Mouse (Mus musculus) liver, postnatal 0 days (tissue): ENCODE results near the gene Nkpd1. TPM values are rescaled to one million over a fixed set of nuclear protein-coding genes. Genes with fewer than 3 reads are reported as not detected.
"Not testable (repeated sequence)": the region's sequence is repeated elsewhere in the genome, so short reads cannot be mapped to it uniquely, and the experiment has no call there.

ENCODE experiments used
- ATAC-seq: fragments of 200-750 bp; cut with Nextera tagmentation; 2 replicates; pipeline ENCODE4 v1.8.0; 2017; ENCODE audit warnings: mild to moderate bottlenecking, moderate library complexity
- DNase-seq: peaks from one replicate; pipeline ENCODE4 v3.0.0-alpha.2; 2016
- H3K27ac ChIP-seq: fragments of 300-500 bp; sonication (generic); 2 replicates; pipeline ENCODE4 v1.5.1; 2014; ENCODE audit warnings: antibody characterized with exemption, moderate library complexity, mild to moderate bottlenecking, low read depth
- H3K27me3 ChIP-seq: fragments of 300-500 bp; sonication (generic); 2 replicates; pipeline ENCODE4 v1.6.1; 2014; ENCODE audit warnings: low read length, control low read depth, mixed read lengths; ENCODE audit not compliant: insufficient read depth
- H3K36me3 ChIP-seq: fragments of 300-500 bp; sonication (generic); replicated peaks from 2 replicates; pipeline ENCODE4 v1.6.1; 2014; ENCODE audit warnings: mild to moderate bottlenecking, control low read depth, low read length, moderate library complexity, mixed read lengths; ENCODE audit not compliant: insufficient read depth
- H3K4me1 ChIP-seq: fragments of 300-500 bp; sonication (generic); 2 replicates; pipeline ENCODE4 v1.6.1; 2014; ENCODE audit warnings: antibody characterized with exemption, mild to moderate bottlenecking, control low read depth; ENCODE audit not compliant: insufficient read depth
- H3K4me2 ChIP-seq: fragments of 300-500 bp; sonication (generic); 2 replicates; pipeline ENCODE4 v1.6.1; 2014; ENCODE audit warnings: low read depth, mild to moderate bottlenecking, low read length, moderate library complexity, mixed read lengths
- H3K4me3 ChIP-seq: fragments of 300-500 bp; sonication (generic); 2 replicates; pipeline ENCODE4 v1.5.1; 2014; ENCODE audit warnings: low read depth, low read length
- H3K9ac ChIP-seq: fragments of 300-500 bp; sonication (generic); replicated peaks from 2 replicates; pipeline ENCODE4 v1.6.1; 2014; ENCODE audit warnings: mild to moderate bottlenecking, moderate library complexity
- H3K9me3 ChIP-seq: fragments of 300-500 bp; sonication (generic); 2 replicates; pipeline ENCODE4 v1.6.1; 2016; ENCODE audit warnings: mild to moderate bottlenecking, control low read depth, low read length, mixed read lengths
- CTCF ChIP-seq: sonication (generic); IDR thresholded peaks from 2 replicates; pipeline ENCODE4 v1.5.1; 2016; ENCODE audit warnings: antibody characterized with exemption, low read depth
- EP300 ChIP-seq: IDR thresholded peaks from 2 replicates; pipeline ENCODE4 v1.6.1; 2016; ENCODE audit warnings: antibody characterized with exemption, low read depth, mild to moderate bottlenecking
- WGBS: fragments of 180-500 bp; shearing (Covaris S2); extraction: QIAGEN DNeasy Blood & Tissue Kit; methylation state at CpG from one replicate; pipeline ENCODE4 v1.1.7; 2014; ENCODE audit not compliant: insufficient replicate concordance; 5-methylcytosine and 5-hydroxymethylcytosine counted together
- polyA plus RNA-seq: library from polyadenylated mRNA; unstranded; fragments of >200 nt; fragmentation: Nextera tagmentation; extraction: Ambion mirVana; gene quantifications from 2 replicates; pipeline ENCODE4 v1.2.1, GENCODE M21; 2015

The Nkpd1 gene
- polyA plus RNA-seq, 1 experiment from 2014 or later = not detected

DNA sequence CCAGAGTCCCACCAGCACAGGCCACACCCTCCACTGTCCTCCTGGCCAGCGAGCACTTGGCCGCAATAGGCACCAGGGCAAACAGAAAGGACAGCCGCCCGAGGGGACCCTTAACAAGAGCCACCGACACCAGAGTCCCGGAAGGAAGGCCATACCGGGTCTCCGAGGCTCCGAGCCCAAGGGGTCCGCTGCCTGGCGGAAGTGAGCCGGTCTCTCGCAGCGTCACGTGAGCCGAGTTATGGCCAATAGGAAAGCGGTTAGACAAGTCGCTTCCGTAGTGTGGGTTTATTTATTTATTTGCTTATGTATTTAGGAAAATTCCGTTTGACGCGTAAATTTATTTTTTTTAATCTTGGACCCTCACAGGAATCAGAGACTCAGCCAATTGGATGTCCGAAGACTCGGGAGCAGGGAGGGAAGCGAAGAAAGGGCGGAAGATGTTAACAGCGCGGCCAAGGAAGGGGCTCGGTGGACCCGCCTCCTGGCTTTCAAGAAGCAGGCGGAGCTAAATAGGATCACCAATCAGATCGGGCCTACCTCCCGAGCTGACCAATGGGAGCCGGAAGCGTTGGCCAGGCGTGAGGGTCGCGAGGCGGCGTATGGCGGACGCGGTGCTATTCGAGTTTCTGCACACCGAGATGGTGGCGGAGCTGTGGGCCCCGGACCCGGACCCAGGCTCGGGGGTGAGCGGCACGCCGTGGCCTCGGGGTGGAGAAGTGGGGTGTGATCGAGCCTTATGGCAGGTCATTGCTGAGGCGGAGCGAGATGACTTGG is 9.3 kb upstream of the Nkpd1 start, which contains the start of the genes Bloc1s3 and Trappc6a:
Gene Bloc1s3, minus strand, starts transcription at position 218 of the 774 bp plus-strand sequence.
Gene Trappc6a, plus strand, starts transcription at position 246 of the 774 bp plus-strand sequence.
- TF ChIP-seq EP300 (no peak; the same call in 1 of the 2 replicates), CTCF (no peak)

GRCm38 (mm10) chr7:19508924-19509568 is 8.6 kb upstream of the Nkpd1 start:
- H3K27ac ChIP-seq = peak overlapping the region; percentile 82
- peaks cover 20% of the 10 kb centered on the region for H3K4me1 ChIP-seq
- peak overlapping the region; percentile 95 for H3K4me2 ChIP-seq
- H3K9me3 ChIP-seq = no peaks in the 10 kb centered on the region
- DNase-seq = no peak
- TF ChIP-seq EP300 = no peak
- TF ChIP-seq CTCF = no peak
- peak overlapping the region; percentile 75 for H3K9ac ChIP-seq
- peak; percentile 13 for ATAC-seq
- no peaks in the 10 kb centered on the region for H3K27me3 ChIP-seq
- H3K4me3 ChIP-seq = peak overlapping the region; percentile 82
- 3% methylated on average over 15 of the region's 15 CpGs for WGBS
- H3K36me3 ChIP-seq = no peaks in the 10 kb centered on the region

More for the DNA sequence above, 9.3 kb upstream of the Nkpd1 start, which contains the start of the genes Bloc1s3 and Trappc6a:
- DNase-seq = peak; percentile 90
- peak; percentile 95 for ATAC-seq
- Histone ChIP-seq H3K4me3 (peak within 1 kb of the TSS; percentile 82), H3K9me3 (no peaks in the 10 kb centered on the region), H3K9ac (peak within 1 kb of the TSS; percentile 75), H3K27me3 (no peaks in the 10 kb centered on the region), H3K27ac (peak within 1 kb of the TSS; percentile 82), H3K4me2 (peak within 1 kb of the TSS; percentile 95), H3K4me1 (peaks cover 20% of the 10 kb centered on the region), H3K36me3 (no peaks in the 10 kb centered on the region)
- WGBS = under 1% methylated on average over 56 of the region's 56 CpGs

DNA sequence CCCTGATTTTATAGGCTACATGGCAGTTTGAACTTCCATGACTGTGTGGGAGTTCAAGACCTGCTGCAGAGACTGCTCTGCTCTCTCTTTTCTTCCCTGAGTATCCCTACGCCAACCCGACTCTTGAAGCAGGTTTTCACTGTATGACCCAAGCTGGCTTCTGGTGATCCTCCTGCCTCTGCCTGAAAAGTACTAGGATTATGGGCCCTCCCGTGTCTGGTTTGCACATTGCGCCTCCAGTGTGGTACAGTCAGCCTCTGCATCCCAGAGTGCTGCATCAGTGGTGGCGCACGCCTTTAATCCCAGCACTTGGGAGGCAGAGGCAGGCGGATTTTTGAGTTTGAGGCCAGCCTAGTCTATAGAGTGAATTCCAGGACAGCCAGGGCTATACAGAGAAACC is 7.9 kb upstream of the Nkpd1 start:
- no peak for DNase-seq
- Histone ChIP-seq H3K4me2 (peak overlapping the region; percentile 95; the same call in 1 of the 2 replicates), H3K4me3 (no peak overlapping the region), H3K27ac (no peak overlapping the region), H3K9me3 (no peaks in the 10 kb centered on the region), H3K9ac (peak overlapping the region; percentile 75; the same call in 1 of the 2 replicates), H3K27me3 (no peaks in the 10 kb centered on the region), H3K36me3 (no peaks in the 10 kb centered on the region), H3K4me1 (peaks cover 20% of the 10 kb centered on the region)
- no peak for ATAC-seq
- 90% methylated on average over 7 of the region's 7 CpGs for WGBS
- no peak for TF ChIP-seq CTCF
- no peak for TF ChIP-seq EP300

DNA sequence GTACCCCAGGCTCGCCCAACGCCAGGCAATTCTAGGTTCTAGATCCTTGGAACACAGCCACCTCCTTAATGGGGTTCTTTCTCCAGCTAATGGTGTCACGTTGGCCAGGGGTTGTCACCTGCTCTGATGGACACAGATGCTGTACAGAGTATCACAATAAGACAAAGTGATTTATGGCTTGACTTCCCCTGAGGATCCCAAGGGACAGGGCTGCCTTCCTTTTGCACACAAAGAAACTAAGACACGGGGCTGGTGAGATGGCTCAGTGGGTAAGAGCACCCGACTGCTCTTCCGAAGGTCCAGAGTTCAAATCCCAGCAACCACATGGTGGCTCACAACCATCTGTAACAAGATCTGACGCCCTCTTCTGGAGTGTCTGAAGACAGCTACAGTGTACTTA is 5.7 kb upstream of the Nkpd1 start:
- 80% methylated on average over 6 of the region's 7 CpGs for WGBS
- H3K27me3 ChIP-seq, H3K4me3 ChIP-seq, ATAC-seq, DNase-seq, H3K9me3 ChIP-seq, H3K27ac ChIP-seq, H3K36me3 ChIP-seq, H3K4me2 ChIP-seq, H3K9ac ChIP-seq: not testable (repeated sequence)
- H3K4me1 ChIP-seq = peaks cover 20% of the 10 kb centered on the region

GRCm38 (mm10) chr7:19512353-19512752 is 5.3 kb upstream of the Nkpd1 start:
- Histone ChIP-seq H3K9me3 (no peaks in the 10 kb centered on the region), H3K27ac (no peak overlapping the region), H3K9ac (no peak overlapping the region), H3K4me1 (peaks cover 16% of the 10 kb centered on the region), H3K4me2 (no peak overlapping the region), H3K4me3 (no peak overlapping the region), H3K27me3 (peaks cover 6% of the 10 kb centered on the region; the same call in 1 of the 2 replicates), H3K36me3 (no peaks in the 10 kb centered on the region)
- TF ChIP-seq CTCF (no peak), EP300 (no peak)
- no peak for ATAC-seq
- no peak for DNase-seq
- 70% methylated on average over 6 of the region's 6 CpGs for WGBS

GRCm38 (mm10) chr7:19520032-19520431 is 2.4 kb downstream of the Nkpd1 start:
- 8% methylated on average over 23 of the region's 23 CpGs for WGBS
- ATAC-seq (no peak), DNase-seq (no peak)
- H3K27ac ChIP-seq = no peak overlapping the region
- H3K4me3 ChIP-seq = no peak overlapping the region
- no peaks in the 10 kb centered on the region for H3K9me3 ChIP-seq
- peak overlapping the region; percentile 16; the same call in 1 of the 2 replicates for H3K9ac ChIP-seq
- peak overlapping the region; percentile 40; the same call in 1 of the 2 replicates for H3K4me2 ChIP-seq
- peaks cover 82% of the 10 kb centered on the region for H3K27me3 ChIP-seq
- H3K4me1 ChIP-seq = peaks cover 18% of the 10 kb centered on the region
- H3K36me3 ChIP-seq = no peaks in the 10 kb centered on the region
- TF ChIP-seq CTCF (no peak), EP300 (no peak)
